Mouse (Mus musculus): Measurements from ENCODE around the gene Gm10491.
"Not testable (repeated sequence)": the region's sequence is repeated elsewhere in the genome, so short reads cannot be mapped to it uniquely, and the experiment has no call there.

The Gm10491 gene

DNA sequence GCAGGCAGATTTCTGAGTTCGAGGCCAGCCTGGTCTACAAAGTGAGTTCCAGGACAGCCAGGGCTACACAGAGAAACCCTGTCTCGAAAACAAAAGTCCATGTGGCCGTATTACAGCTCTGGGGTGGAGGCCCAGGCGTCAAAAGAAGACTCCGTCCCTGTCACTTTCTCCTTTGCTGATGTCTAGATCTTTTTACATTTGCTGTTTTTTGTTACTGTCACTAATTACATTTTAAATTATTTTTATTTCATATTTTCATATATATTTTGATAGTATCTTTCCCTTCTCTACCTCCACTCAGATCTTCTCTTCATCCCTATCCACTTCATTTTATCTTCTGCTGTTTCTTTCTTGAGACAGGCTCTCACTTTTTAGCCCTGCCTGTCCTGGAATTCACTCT lies at the start of gene Gm10491:
TSS of gene Gm10491 (minus strand) at position 101 of the 400 bp plus-strand sequence.
- no peak for DNase-seq (ENCODE audit: low spot score in 2 of 2)

DNA sequence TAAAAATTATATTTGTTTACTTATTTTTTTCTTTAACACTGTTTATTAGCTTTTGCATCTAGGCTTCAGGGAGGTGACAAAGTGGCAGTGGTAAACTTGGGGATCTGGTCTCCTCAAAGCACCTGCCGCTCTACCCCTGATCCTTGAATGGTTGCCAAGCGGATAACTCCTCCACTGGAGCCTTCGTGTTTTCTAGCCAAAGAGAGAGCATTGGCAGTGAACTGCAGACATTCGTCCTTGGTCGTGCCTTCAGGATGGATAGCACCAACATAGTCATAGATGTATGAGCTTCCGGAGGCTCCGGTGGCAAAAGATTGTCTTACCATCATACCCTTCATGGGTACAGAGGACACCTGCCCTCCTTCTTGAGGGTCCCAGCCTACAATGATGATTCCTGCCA lies 42.5 kb upstream of the Gm10491 start:
- DNase-seq (ENCODE audit: low spot score in 2 of 2): no peak

DNA sequence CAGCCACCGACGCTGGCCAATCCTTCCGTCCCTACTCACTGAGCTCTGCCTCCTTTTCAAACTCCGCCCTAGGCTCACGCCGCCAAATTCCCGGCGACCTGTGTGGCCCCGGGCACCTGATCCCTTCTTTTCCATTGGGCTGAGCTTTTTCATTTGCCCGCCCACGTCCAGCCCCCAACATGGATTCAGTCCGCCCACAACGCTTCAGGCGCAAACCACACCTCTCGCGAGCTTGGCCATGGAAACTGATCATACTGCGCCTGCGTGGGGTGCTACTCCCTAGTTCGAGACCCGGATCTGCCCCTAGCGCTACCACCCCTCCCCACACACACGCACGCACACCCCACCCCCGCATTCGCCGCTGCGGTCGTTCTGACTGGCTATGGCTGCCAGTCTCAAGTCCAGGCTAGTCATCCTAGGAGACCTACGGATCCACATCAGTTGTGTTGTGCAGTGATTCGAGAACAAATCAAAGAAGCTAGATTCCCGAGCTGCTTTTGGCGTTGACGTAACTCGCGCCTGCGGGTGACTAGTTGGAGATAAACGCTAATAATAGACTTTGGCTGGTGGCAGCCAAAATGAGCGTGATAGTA lies 40.4 kb upstream of the Gm10491 start:
- peak; percentile 91 to 93 for DNase-seq (ENCODE audit: low spot score in 2 of 2)

DNA sequence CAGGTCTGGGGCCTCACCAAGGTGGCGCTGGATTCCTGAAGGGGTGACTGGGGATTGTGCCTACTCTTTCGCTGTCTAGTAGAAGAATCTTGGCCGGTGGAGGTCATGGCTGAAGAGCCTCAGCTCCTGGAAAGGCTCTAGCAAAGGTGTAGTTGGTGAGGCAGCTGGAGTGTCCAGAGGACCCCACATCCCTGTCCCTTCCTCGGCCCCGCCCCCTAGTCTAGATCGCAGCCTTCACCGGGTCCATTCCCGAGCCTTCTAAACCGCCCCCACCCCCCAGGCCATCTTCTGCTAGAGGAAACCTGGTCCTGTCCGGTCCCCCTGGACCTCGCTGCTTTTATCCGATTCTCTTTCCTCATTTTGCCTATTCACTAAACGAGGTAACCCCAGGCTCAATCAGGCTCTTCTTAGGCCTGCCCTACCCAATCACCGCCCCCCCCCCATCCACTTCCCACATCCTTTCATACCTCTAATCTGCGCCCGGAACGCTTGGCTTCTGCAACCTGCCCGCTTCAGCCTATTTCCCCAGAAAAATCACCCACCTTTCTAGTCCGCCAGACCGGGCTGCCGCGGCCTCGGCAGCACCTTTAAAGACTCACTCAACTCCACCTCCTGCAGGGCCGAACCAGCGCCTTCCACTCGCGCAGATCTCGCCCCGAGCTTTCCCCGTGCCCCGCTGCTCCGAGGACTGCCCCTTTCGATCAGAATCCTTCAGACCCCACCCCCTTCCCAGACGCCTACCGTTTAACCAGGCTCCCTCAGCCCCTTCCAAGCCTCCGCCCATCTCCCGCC lies 39.7 kb upstream of the Gm10491 start, which contains the start of gene Hdac6:
TSS of gene Hdac6 (minus strand) at position 782 of the 792 bp plus-strand sequence.
- no peak for DNase-seq (ENCODE audit: low spot score in 2 of 2)

DNA sequence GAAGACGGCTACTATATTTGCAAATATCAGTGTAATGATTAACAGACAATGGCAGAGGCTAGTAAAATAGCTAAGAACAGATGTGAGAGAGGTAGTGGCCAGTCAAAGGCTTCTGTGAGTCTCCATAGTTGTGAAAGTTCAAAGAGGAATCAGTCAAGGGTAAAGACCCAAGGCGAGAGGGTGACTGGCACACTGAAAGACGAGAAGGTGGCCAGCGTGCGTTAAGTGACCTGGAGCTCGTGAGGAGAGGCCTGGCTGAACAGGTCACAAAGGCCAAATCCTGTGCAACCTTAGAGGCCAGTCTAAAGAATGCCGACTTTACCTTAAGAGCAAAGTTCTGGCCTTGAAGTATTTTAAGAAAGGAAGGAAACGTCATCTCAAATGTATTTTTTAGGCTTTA lies 38.0 kb upstream of the Gm10491 start:
- no peak for DNase-seq (ENCODE audit: low spot score in 2 of 2)

DNA sequence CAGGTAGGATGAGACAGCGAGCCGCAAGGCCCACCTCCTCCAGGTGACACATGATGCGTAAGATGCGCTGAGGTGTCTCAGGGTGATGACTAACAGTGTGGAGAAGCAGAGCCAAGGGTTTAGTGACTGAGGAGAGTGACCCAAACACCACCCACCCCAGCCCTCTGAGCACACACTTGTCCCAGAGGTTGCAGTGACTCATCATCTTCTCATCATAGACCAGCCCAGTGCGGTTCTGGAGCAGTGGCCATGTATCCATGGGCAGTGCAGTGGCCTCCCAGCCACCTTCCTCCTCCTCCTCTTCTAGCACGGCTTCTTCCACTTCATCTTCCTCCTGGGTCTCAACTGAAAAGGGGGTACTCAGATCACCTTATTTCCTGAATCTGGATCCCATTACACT lies 30.0 kb upstream of the Gm10491 start:
- no peak for DNase-seq (ENCODE audit: low spot score in 2 of 2)

DNA sequence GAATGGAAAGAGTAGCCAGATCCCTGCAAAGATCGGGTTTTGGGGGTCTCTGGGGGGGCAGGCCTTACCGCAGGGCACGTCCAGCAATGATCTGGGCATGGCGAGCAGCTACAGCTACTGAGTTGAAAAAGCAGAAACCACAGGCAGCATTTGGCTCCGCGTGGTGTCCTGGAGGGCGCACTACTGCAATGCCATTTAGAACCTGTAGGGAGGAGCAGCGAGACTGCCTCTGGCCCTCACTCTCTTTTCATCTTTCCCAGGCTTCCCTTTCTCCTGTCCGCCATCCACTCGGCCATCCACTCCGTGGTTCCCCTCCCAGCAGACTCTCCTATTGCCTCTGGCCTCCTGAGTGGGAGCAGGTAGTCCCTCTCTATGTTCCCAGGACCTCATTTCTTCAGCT lies 29.2 kb upstream of the Gm10491 start:
- no peak for DNase-seq (ENCODE audit: low spot score in 2 of 2)

DNA sequence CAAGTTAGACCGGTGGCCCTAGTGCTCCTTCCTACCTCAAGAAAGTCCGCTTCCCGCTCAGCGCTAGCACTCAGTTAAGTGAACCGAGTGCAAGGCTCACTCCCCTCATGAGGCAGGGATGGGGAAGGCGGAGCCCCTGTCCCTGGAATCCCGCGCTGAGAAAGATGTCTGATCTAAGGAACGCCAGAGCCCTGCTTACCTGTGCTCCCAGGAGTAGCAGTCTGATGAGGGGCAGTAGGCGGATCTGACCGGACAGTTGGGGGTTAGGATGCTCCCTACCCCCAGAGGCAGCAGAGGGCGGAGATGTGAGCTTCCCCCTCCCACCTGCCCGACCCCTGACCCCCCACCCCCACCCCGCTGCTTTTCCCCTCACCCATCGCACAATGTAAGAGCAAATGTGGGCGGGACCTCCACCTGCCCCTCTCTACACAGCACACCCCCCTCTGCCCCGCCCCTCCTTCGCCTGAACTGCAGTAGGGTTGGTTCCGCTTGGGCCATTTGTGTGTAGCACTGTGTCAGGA lies 20.7 kb upstream of the Gm10491 start, which contains the start of gene Eras:
TSS of gene Eras (minus strand) at position 338 of the 521 bp plus-strand sequence.
- no peak for DNase-seq (ENCODE audit: low spot score in 2 of 2)

DNA sequence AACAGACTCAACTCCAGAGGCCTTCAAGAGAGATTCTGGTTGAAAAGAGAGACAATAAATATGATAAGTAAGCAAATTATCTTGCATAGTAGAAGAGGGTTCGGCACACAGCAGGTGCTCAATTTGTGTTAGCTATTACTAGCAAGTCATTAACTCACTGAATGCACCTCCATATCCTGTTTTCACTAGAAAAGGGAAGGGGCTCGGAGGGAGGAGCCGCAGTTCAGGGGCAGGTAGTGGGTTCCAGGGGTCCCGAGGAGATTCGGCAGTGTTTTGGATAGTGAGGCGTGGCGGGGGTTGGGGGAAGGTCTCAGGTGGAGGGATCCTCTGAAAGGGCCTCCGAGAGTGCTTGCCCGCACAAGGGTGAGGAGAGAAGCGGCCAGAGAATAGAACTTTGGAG lies 19.5 kb upstream of the Gm10491 start:
- no peak for DNase-seq (ENCODE audit: low spot score in 2 of 2)

DNA sequence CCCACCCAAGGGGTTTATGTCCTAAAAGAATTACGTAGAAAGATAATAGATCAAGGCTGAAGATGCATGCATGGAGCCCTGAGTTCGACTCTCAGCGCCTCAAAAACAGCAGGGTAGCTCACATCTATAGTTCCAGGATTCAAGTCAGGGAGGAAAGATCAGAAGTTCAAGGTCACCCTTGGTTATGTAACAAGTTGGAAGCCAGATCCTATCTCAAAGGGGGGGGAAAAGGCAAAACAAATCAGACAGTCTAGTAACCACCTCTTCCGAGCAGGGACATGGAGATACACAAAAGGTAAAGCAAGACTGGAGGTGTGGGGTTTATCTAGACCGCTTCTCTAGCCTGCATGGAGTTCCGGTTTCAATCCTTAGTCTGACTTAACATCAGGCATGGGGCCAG lies 18.6 kb upstream of the Gm10491 start:
- no peak for DNase-seq (ENCODE audit: low spot score in 2 of 2)

DNA sequence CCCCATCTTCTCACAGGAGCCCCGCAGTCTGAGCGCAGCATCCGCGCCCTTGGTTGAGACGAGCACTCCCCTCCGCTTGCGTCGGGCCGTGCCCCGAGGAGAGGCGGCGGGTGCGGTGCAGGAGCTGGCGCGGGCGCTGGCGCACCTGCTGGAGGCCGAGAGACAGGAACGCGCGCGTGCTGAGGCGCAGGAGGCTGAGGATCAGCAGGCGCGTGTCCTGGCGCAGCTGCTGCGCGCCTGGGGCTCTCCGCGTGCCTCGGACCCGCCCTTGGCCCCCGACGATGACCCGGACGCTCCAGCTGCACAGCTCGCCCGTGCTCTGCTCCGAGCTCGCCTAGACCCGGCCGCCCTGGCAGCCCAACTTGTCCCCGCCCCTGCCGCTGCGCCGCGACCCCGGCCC lies 14.4 kb upstream of the Gm10491 start:
- no peak for DNase-seq (ENCODE audit: low spot score in 2 of 2)

DNA sequence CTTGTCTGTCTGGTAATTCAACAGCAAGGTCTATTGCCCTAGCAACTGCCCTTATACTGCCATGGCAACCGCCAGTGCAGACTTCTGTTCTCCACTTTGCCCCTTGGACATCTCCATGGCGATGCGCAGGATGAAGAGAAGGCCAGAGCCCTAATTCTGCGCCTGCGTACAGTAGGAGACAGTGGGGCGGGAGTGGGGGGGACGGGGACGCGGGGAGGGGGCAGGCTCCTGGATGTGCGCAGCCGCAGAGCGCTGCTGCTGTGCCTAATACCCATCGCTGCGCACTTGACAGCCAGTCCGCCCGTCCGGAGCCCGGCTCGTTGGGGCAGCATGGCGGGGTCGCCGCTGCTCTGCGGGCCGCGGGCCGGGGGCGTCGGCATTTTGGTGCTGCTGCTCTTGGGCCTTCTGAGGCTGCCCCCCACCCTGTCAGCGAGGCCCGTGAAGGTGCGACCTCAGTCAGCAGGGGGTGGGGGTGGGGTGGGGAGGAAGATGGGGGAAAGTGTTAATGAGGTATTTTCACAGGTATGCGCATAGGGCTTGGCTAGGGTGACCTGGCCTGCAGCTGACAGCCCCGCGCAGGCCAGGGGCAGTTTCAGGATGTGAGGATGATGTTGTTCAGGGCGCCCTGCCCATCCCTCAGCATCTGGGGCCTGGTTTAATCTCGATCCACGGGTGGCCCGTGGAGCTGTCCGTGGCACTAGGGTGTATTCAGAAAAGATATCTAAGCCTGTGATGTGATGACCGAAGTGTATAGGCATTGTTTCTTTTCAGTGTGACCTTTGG lies 12.2 kb upstream of the Gm10491 start, which contains the start of gene Pcsk1n:
TSS of gene Pcsk1n (plus strand) at position 222 of the 783 bp plus-strand sequence.
- no peak for DNase-seq (ENCODE audit: low spot score in 2 of 2)

DNA sequence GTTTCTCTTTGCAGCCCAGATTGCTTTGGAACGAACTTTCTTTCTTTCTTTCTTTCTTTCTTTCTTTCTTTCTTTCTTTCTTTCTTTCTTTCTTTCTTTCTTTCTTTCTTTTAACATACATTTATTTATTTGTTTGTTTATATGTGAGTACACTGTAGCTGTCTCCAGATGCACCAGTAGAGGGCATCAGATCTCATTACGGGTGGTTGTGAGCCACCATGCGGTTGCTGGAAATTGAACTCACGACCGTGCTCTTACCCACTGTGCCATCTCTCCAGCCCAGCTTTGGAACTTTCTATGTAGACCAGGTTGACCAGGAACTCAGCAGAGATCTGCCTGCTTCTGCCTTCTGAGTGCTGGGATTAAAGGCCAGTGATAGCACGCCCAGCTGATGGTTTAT lies 10.3 kb upstream of the Gm10491 start:
- not testable (repeated sequence) for DNase-seq (ENCODE audit: low spot score in 2 of 2)

DNA sequence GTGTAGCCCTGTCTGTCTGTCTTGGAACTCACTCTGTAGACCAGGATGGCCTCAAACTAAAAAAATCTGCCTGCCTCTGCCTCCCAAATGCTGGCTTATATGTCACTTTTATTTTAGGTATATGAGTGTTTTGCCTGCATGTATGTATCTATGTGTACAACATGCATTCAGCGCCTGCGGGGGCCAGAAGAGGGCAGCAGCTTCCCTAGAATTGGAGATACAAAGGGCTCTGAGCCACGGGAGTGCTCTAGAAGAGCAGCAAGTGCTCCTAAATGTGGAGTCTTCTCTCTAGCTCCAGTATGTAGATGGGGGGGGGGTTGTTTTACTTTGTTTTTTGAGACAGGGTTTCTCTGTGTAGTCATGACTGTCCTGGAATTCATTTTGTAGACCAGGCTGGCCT lies 8.0 kb upstream of the Gm10491 start:
- DNase-seq (ENCODE audit: low spot score in 2 of 2): not testable (repeated sequence)

DNA sequence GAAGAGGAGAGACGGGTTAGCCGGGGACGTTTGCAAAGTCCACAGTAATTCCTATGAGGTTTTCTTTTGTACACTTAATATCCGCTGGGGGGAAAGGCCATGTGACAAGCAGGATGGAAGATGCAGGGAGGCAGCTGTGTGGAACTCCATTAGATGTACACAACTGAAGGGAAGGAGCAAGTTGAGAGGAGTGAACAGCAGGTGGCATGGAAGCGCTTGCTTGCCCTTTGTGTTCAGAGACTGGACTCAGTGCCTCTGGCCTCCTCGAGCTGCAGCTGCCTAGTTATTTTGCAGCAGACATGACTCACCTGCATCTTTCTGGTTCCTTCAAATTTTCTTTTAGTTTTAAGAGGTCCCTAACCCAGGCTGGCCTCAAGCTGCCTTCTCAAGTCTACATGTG lies 2.8 kb upstream of the Gm10491 start:
- no peak for DNase-seq (ENCODE audit: low spot score in 2 of 2)

DNA sequence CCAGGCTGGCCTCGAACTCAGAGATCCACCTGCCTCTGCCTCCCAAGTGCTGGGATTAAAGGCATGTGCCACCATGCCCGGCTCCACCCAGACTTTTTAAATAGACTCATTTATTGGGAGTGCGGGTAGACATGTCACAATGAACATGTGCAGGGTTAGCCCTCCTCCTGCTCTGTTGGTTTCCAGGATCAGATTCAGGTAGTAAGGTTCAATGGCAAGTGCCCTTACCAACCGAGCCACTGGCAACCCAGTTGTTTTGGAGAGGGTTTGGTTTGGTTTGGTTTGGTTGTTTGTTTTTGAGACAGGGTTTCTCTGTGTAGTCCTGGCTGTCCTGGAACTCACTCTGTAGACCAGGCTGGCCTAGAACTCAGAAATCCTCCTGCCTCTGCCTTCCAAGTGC lies 1.6 kb upstream of the Gm10491 start, which contains the start of gene Gm10490:
TSS of gene Gm10490 (plus strand) at position 301 of the 400 bp plus-strand sequence.
- DNase-seq (ENCODE audit: low spot score in 2 of 2): not testable (repeated sequence)

DNA sequence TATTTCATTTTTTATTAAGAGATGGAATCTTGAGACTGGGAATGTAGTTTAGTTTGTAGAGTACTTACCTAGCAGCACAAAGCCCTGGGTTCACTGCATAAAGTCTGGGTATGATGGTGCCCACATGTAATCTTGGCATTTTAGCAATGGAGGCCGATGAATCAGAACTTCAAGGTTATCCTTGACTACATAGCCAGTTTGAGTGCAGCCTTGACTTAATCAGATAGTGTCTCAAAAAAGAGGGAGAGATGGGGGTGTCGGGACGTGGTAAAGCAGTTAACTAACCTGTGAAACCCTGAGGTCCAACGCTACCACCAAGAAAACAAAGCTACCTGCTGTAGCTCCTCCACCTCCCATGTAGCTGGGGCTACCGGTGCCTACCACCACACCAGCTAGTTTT lies 3.2 kb downstream of the Gm10491 start:
- DNase-seq (ENCODE audit: low spot score in 2 of 2): no peak

DNA sequence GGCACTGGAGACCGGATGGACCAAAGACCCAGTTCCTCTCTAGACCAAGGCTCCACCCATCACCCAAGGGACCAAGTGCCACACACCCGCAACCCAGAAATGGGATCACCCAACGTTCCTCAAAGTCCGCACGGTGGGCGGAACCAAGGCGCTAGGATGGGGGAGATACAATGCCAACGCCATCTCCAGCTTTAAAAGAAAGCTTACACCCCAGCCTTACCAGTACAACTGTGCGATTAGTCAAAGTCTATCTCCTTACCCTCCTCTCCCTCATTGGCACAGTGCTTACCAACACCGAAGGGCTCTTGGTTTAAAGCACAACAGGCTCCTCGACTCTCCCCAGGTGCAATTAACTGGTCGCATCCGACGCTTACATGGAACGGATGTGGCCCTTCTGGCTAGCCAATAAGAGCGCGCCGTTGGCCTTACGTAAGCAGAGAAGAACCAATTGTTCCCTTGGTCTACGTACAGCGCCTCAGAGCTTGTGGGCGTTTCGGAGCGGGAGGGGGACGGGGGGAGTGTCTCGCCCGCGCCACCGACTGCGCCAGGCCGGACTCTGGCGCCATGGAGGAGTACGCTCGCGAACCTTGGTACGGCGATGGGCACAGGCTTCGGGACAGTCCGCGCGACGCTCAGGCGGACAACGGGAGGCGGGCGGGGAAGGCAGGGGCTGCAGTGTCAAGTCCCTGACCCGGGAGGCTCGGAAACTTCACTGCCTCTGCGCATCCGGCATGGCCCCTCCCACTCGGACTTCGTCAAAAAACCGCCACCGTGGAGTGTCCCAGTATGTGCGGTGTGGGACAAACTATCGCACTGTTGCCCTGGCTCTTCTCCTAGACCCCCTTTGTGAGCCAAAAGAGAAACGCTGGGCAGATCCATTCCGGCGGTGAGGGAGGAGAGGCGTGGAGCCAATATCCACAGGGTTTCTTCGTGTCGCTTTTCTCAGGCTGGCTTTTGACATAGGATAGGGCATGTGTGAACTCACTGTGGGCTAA lies 8.5 kb downstream of the Gm10491 start, which contains the start of the genes Pqbp1 and Timm17b:
TSS of gene Pqbp1 (minus strand) at position 390 of the 995 bp plus-strand sequence.
TSS of gene Timm17b (plus strand) at position 478 of the 995 bp plus-strand sequence.
- DNase-seq (ENCODE audit: low spot score in 2 of 2): peak; percentile 76 to 88

DNA sequence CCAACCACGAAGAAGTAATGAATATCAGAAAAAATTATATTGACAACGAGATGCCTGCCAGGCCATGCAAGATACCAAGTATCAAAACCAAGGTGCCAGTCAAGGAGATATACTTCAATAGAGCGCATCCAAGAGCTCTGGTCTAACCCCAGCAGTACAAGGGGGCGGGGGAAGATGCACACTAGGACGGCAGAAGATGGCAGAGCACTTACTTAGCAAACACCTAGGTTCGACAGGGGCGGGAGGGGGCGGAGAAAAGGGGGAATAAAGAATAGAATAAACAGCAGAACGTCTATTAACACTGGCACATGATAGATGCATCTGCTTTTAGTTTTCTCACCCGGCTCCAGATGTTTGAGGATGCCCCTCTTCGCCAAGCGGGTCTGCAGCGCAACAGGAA lies 9.4 kb downstream of the Gm10491 start:
- DNase-seq (ENCODE audit: low spot score in 2 of 2): no peak

DNA sequence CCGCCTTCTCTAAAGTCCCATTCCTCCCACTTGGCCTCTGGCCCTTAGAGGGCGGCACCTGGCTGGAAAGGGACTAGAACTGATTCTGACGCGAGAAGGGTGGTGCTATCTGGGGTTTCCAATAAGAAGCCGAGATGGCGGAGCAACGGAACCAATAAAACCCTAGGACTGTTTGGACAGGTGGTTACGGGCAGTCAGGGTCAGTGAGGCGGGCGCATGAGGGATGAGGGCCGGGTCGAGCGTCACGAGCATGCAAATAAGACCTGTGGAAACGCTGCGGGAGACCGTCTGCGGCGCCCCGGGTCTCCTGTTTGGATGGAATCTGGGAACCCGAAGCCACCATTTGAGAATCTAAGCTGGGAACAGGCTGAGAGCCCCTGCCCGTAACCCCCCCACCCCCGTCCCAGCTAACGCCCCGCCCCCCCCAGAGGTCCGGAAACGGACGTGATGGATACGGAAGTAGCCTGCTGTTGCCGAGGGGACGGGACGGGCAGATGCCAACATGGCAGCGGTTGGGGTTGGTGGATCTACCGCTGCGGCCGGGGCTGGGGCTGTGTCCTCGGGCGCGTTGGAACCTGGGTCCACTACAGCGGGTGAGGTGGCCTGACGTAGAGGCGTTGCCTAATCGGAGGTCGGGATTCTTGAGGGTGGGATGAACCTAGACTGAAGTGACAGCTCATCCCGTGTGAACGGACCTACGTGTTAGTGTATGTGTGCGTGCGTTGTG lies 23.6 kb downstream of the Gm10491 start, which contains the start of gene Slc35a2:
TSS of gene Slc35a2 (plus strand) at position 188 of the 727 bp plus-strand sequence.
- peak; percentile 77 to 79 for DNase-seq (ENCODE audit: low spot score in 2 of 2)
